Mouse (Mus musculus): ENCODE results near the gene Ccdc63. TPM values are rescaled to one million over a fixed set of nuclear protein-coding genes. Genes with fewer than 3 reads are reported as not detected.

Ccdc63 gene
- total RNA-seq, 4 experiments from 2014 or later, result 0.29 to 1.7 (median 0.48) TPM

DNA sequence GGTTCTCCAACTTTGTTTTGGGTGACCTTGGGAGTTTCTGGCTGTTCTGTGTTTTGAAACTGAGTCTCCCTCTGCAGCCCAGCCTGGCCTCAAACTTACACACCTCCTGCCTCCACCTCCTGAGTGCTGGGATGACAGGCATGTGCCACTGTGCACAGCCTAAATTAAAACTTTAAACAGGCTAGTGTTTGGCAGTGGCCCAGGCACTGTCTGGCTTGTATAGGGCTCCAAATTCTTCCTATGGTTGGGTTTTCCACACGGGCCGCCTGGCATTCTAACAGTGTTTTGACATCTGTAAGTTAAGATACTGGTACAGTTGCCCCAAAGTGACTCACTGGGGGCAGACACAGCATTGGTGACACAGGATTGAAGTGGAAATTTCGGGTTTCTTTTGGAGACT lies 54.5 kb downstream of the Ccdc63 start:
- no peak for DNase-seq (ENCODE audit: low spot score in 2 of 2)

DNA sequence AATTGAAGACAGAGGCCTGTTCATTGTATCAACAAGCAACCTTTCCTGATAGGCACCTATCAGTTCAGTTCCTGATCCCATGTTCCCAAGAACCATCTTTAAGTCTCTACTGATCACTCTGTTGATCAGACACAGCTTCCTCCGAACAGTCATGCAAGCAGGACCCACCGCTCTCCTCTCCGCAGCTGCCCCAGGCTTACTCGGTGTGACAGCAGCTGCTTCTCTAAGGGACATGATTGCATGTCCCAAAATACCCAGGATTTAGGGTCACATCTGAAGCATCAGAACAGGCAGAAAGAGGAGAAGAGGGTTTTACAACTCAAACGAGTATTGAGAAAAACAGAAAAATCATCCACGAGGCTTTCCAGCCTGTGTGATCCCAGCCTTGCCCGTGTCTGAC lies 55.3 kb downstream of the Ccdc63 start:
- no peak for DNase-seq (ENCODE audit: low spot score in 2 of 2)

DNA sequence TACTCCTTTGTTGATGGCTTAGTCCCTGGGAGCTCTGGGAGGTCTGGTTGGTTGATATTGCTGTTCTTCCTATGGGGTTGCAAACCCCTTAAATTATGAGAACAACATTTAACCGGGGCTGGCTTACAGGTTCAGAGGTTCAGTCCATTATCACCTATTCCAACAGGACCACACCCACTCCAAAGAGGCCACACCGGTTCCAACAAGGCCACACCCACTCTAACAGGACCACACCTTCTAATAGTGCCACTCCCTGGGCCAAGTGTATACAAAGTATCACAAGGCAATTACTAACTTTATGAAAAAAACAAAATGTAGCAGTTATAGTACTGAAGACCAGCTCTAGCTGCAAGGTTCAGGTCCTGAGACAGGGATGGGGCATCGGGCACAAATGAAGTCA lies 56.2 kb downstream of the Ccdc63 start:
- DNase-seq (ENCODE audit: low spot score in 2 of 2), result no peak

DNA sequence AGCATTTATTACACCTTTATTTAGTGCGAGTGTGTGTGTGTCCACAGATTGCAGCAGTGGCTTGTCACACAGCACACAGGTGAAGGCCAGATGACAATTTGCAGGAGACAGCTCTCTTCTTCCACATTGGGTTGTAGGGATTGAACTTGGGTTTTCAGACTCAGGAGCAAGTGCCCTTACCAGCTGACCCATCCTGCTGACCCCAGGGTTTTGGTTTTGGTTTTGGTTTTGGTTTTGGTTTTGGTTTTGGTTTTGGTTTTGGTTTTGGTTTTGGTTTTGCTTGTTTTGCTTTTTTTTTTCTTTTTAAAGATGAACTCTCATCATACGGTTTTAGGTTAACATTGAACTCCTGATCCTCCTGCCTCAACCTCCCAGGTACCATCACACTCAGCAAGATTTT lies 57.3 kb downstream of the Ccdc63 start:
- DNase-seq (ENCODE audit: low spot score in 2 of 2), result no peak

DNA sequence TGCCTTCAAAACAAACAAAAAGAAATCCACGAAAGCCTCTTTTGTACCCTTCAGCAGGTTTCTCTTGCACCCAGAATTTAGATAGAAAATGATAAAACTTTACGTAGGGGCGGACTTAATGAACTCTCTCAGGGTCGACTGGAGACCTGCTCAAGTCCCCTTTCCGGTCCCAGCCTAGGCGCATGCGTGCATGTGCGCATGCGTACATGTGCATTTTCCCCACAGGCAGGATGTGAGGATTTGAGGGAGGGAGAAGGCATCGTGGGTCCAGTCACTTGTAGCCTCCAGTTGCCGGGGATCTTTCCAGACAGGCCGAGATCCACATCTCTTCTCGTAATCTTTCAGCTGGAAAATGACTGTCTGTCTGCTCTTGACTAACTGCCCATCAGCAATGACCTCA lies 59.2 kb downstream of the Ccdc63 start:
- DNase-seq (ENCODE audit: low spot score in 2 of 2), result no peak

DNA sequence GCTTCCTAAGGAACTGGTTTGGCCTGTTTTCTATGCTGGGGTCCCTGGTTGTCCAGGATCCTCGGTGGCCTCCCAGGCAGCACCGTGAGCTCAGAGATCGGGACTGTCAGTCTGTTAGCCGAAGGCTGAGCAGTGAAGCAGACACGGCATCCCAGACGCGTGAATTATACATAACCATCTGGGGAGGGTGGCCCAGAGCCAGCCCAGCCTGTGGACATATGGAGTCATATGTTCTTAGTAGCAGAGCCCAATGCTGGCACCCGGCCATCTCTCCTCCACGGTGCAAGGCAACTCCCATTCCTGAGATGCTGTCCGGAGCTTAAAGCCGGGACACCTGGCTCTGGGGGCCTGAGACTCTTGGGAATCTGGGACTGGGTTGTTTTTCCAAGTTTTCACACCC lies 59.7 kb downstream of the Ccdc63 start:
- peak; percentile 74 to 86 for DNase-seq (ENCODE audit: low spot score in 2 of 2)

DNA sequence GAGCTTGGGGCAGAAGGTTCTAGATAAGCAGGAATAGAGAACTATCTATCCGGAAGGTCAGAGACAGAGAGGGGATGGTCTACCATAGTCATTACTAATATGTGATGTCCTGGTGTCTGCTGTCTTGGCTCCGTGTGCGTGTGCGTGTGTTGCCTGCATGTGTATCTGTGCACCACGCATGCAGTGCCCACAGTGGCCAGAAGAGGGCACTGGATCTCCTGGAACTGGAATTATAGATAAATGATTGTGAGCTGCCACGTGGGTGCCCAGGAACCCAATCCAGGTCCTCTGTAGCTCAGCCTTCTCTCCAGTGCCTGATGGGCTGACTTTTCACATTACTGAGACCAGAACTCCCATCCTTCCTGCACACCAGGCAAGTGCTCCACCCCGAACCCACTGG lies 60.8 kb downstream of the Ccdc63 start:
- DNase-seq (ENCODE audit: low spot score in 2 of 2), result no peak

DNA sequence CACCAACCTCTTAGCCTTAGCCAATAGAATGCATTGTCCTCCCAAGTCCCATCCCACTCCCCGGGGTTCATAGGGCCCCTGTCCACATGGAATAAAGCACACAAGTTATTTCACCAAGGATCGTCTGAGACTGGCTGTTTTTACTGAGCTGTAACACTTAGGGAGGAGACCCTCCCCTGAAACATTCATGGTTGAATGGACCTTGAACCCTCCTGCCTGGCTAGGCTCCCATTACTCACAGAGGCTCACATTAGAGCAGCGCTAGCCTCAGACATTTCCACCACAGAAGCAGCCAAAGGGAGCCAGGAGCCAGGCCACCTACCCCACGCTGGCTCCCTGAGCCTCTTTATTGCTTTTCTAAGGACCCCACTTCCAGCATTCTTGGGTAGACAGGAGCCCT lies 63.4 kb downstream of the Ccdc63 start:
- no peak for DNase-seq (ENCODE audit: low spot score in 2 of 2)

DNA sequence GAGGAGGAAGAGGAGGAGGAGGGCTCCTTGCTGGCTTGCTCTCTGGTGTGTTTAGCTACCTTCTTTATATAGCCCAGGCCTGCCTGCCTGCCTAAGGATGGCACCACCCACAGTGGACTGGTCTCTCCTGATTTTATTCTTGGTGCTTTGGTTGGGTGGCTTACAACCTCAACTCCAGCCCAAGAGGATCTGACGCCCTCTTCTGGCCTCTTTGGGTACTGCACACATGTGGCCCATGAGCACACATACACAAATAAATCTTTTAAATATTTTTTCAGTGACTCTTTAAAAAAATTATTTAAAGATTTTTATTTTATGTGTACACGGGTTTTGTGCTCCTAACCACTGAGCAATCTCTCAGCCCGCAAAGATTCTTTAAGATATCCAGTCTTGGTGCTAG lies 64.9 kb downstream of the Ccdc63 start:
- DNase-seq (ENCODE audit: low spot score in 2 of 2), result no peak

DNA sequence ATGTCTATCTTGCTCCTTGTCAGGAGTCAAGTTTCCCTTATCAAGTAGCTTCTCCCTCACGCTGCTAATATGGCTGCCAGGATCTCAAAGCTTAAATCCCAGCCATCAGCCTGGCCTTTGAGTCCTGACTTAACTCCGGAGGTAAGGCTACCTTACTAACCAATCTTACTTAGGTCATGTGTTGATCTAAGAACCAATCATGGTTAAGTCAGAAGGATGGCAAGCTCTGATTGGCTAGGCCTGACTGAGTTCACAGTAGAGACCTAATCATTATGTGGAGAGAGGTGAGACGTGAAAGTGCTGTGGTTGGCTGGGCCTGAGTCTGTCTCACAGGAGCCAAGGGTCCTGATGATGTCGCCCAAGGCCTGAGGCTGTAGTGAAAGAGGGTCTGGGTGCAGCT lies 68.6 kb downstream of the Ccdc63 start:
- no peak for DNase-seq (ENCODE audit: low spot score in 2 of 2)

DNA sequence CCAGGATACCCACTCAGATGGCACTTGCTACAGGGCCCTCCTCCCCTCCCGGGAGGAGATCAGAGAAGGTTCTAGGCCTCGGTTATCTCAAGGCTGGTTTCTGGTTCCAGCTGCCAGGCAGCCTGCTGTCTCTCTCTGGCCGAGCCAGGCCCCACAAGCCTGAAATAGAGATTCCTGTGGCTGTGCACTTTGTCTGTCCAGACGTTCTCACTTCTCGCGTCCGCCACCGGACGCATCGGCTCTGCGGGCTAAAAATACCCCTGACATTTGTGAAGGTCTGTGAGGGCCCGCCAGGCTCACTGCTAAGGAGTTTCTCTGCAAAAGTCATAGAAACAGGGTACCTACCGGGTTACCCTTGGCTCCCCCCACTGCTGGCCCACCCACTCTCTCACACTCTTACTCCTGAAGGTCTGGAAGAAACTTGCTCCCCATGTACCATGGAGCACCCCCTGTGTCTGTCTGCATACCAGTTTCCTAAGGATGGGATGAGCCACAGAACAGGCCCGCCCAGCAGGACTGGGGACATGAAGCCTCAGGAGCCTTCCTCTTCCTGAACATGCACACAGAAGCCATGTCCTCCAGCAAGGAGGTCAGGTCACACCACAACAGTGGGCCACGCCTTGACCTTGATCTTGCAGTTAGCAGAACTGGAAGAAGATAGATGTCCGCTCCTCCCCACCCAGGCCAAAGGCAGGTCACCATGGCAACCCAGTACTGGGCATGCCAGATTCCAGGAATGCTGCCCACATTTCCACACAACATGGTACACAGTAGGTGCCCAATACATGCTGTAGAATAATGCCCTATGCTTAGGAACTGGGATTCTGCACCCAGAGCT lies 69.4 kb downstream of the Ccdc63 start:
- no peak for DNase-seq (ENCODE audit: low spot score in 2 of 2)

DNA sequence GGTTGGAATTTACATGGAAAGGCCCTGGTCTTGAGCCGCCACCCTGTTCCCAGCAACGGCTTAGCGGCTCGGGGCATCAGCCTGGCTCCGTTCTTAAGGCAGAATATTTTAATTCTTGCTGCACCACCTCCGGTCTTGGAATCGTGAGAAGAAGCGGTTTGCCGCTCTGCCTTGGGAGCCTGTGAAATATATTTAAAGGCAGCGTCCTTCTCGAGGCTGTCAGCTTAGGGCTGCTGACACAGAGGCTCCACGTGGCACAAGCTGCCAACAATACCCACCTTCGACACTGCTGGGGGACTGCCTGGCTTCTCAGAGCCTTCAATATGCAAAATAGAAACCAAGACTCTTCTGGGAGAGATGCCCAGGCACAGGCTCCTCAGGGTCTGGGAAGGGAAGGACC lies 72.1 kb downstream of the Ccdc63 start:
- no peak for DNase-seq (ENCODE audit: low spot score in 2 of 2)

DNA sequence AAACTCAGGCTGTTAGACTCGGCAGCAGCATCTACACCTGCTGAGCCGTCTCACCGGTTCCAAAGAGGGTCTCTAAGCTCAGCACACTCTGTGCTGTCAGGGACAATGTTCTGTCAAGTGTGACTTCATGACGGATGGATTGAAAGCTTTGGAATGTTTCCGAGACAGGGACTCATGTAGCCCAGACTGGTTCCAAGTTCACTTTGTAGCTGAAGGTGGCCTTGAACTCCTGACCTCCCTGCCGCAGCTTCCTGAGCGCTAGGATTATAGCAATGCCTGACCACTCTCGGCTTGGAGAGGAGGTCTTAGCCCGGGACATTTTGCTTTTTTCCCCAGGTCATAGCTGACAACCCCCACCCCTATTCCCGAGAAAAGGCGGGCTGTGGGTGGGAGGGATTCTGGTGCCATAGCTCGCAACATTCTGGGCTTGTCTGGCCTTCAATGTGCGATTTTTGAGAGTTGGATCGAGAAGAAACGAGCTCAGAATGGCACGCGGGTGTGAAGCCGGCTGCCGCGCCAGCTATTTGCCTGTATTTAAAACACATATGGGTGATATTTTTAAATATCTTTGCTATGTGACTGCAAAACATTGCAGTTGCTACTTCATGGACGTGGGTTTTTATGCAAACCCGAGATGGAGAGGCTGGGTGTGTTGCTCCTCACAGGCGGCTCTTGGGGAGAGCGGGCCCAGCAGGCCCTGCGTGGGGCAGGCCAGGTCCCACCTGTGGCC lies 77.3 kb downstream of the Ccdc63 start:
- DNase-seq (ENCODE audit: low spot score in 2 of 2), result peak; percentile 59 to 62

DNA sequence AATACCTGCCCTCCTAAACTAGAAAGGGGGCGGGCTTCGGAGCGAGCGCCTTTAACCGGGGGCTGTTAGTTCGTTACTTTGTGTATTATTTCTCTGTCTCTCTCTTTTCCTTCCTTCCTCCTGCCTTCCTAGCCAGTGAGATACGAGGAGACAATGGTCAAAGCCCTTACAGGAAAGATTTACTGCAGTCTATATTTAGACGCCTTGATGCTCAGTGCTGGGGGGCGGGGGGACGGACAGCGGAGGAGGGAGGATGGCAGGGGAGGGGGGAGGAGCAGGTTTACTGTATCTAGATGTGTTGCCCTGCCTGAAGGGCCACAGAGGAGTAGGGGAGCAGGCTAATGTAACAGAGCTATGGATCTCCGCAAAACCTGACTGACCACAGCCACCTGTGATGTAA lies 78.1 kb downstream of the Ccdc63 start:
- no peak for DNase-seq (ENCODE audit: low spot score in 2 of 2)

DNA sequence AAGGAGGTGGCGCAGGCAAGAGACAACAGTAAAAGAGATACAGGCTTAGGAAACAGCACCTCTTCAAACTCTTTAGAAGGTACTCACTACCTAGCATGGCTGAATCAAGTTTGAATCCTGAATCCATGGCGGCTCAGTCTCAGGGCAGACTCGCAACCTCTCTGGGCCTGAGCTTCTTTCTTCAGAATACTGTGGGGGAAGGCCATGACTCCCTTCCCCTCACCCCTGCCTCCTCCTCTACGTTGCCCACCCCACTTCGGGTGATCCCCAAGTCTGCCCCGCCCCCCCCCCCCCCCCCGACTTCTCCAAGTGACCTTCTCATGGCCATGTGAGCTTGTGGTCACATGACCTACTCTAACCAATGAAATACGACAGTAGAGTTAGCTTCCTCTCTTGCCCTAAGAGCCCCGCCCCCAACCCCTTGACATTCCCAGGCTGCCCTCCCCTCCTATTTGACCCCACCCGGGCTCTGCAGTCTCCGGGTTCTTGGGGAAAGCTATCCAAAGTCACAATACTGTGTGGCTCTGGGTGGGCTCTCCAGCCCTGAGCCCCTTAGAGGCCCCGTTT lies 79.8 kb downstream of the Ccdc63 start:
- no peak for DNase-seq (ENCODE audit: low spot score in 2 of 2)

DNA sequence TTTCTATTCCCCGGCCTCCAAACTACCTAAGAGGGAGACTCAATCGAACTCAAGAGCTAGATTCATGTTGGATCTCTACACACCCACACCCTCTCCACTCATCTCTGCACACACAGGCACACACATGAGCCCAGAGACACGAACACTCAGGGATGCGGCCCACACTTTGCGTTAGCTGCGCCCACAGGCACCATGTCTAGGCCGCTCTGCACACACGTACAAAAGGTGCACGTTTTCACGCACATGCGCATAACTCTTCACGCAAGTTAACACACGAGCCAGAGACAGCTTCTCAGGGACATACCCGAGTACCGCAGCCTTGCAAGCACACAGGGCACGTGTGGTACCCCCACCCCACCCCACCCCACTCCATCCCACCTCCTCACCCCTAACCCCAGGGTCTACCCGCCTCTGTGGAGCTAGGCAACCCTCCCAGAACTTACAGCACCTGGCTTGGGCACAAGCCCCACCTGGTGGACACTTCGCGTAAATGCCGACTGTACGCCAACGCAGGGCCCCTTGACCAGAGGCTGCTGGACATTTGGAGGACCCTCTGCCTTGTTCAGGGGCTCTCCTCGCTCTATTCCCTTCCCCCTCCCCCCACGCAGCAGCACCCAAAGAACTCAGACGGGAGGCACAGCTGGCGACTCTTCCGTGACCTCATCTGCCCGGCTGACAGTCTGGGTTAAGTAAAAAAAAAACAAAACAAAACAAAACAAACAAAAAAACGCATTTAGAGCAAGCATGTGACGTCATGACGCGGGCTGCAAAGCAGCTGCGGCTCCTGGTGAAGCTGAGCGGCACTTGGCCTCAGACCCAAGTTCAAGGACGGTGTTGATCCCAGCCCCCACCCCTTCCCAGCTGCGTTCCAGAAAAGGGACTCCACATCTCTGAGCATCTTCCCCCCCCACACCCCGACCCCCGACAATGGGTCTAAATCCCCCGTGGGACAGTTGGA lies 81.3 kb downstream of the Ccdc63 start:
- no peak for DNase-seq (ENCODE audit: low spot score in 2 of 2)

Other genes starting within 250 kb of the Ccdc63 start
- 10 to 100 TPM; 41.0 to 48.6 (median 45.2) TPM for gene Cux2, start 90.7 kb downstream of the Ccdc63 start, total RNA-seq (2022)
- 1 to 10 TPM in 3 of 4 experiments, under 1 TPM in 1; 0.80 to 4.7 (median 2.9) TPM for gene Myl2, start 39.9 kb downstream of the Ccdc63 start, total RNA-seq (2022)
- 100 to 1,000 TPM; 165 to 238 (median 203) TPM for gene Ppp1cc, start 17.5 kb upstream of the Ccdc63 start, total RNA-seq (2022)
- gene Hvcn1, start 66.0 kb upstream of the Ccdc63 start, total RNA-seq (2022), result 10 to 100 TPM in 2 of 4 experiments, 1 to 10 TPM in 2; 2.1 to 22.9 (median 8.2) TPM
- gene Tctn1, start 123.6 kb upstream of the Ccdc63 start, total RNA-seq (2022), result 10 to 100 TPM; 14.7 to 17.7 (median 16.1) TPM
- gene Pptc7, start 143.5 kb upstream of the Ccdc63 start, total RNA-seq (2022), result 10 to 100 TPM; 41.0 to 48.0 (median 43.7) TPM
- 1 to 10 TPM; 3.2 to 5.0 (median 4.1) TPM for gene Rad9b, start 213.4 kb upstream of the Ccdc63 start, total RNA-seq (2022)
- gene Vps29, start 213.5 kb upstream of the Ccdc63 start, total RNA-seq (2022), result 100 to 1,000 TPM; 164 to 207 (median 188) TPM
- 10 to 100 TPM; 20.7 to 29.4 (median 27.1) TPM for gene Gpn3, start 231.1 kb upstream of the Ccdc63 start, total RNA-seq (2022)
- 10 to 100 TPM; 70.9 to 74.0 (median 72.8) TPM for gene Fam216a, start 231.5 kb upstream of the Ccdc63 start, total RNA-seq (2022)

Data from layer of hippocampus, adult 8-10 months (tissue).